Mouse (Mus musculus): ENCODE measurements around the gene Senp2. TPM values are rescaled to one million over a fixed set of nuclear protein-coding genes. Genes with fewer than 3 reads are reported as not detected.

The Senp2 gene
- polyA plus RNA-seq, 1 experiment from 2014 or later, result 29.5 TPM

Other genes with a start within 250 kb of the Senp2 start
- 20.2 and 25.9 TPM in 2 replicates for gene Ehhadh, start 221.7 kb upstream of the Senp2 start, polyA plus RNA-seq (2015; fragmentation: Nextera tagmentation; extraction: Ambion mirVana)
- gene Map3k13, start 215.1 kb upstream of the Senp2 start, polyA plus RNA-seq (2015; fragmentation: Nextera tagmentation; extraction: Ambion mirVana), result 2.2 and 2.8 TPM in 2 replicates
- 102 and 113 TPM in 2 replicates for gene Tmem41a, start 61.9 kb upstream of the Senp2 start, polyA plus RNA-seq (2015; fragmentation: Nextera tagmentation; extraction: Ambion mirVana)
- 39.0 and 40.8 TPM in 2 replicates for gene Liph, start 13.8 kb upstream of the Senp2 start, polyA plus RNA-seq (2015; fragmentation: Nextera tagmentation; extraction: Ambion mirVana)
- 97.7 and 98.1 TPM in 2 replicates for gene Igf2bp2, start 153.8 kb downstream of the Senp2 start, polyA plus RNA-seq (2015; fragmentation: Nextera tagmentation; extraction: Ambion mirVana)